Mouse (Mus musculus): Measurements from ENCODE around the gene Tsku.

- TF ChIP-seq CTCF (IDR thresholded peaks at IDR 0.05; ENCODE audit: extremely low read depth, insufficient read depth, low read length) = no peak
- TF ChIP-seq POLR2A (IDR thresholded peaks at IDR 0.05; ENCODE audit: extremely low read depth, insufficient read depth, low read length) = no peak
These were observed 29.2 kb downstream of the Tsku start for GRCm38 (mm10) chr7:98331932-98332331.

Data from cortical plate, adult 2 months (tissue).